Mouse (Mus musculus) Patski (cell line): ENCODE measurements at regions not wholly inside any gene's neighbourhood (a gene's known extent, or its start where the extent isn't known, plus 50 kb on each side); places are given as distances from the start of the nearest gene placed in this dataset.

Experiments used
- ATAC-seq: fragments of 100-300 bp; one replicate; pipeline ENCODE4 v1.8.0; 2021
- CTCF ChIA-PET: fragments of 350-600 bp; sonication (Branson Sonifier 250); formaldehyde crosslinking; loops from one replicate; lab custom pipeline; 2022; ENCODE audit warnings: inconsistent platforms; lab: Charles Lee
- POLR2A ChIA-PET: fragments of 350-600 bp; sonication (Branson Sonifier 250); formaldehyde crosslinking; loops from one replicate; lab custom pipeline; 2022; ENCODE audit warnings: antibody characterized with exemption, inconsistent platforms; lab: Charles Lee
- DNase-seq: peaks from one replicate; pipeline ENCODE4 v3.0.0-alpha.2; 2011; ENCODE audit warnings: low read depth, low spot score
- H3K27me3 ChIP-seq: fragments of 371-371 bp; one replicate; pipeline ENCODE4 v1.5.1; 2021
- CTCF ChIP-seq: fragments of 100-300 bp; IDR thresholded peaks from one replicate; pipeline ENCODE4 v1.5.1; 2021
- in situ Hi-C: fragments of 300-500 bp; cut with MboI; formaldehyde crosslinking; loops from 3 replicates; pipeline ENCODE4 v1.11.1; 2018; ENCODE audit warnings: low pct_unique_long_range_greater_than_20kb, mixed read lengths

GRCm38 (mm10) chr4:99572841-99573642 lies 83.1 kb upstream of the Foxd3 start:
- ChIA-PET CTCF (interaction anchor here (0.8 to 2.5 kb wide), 2 partner anchors 10 to 88 kb away, joined by 4 to 6 read pairs; no protein-coding TSS in a partner anchor), POLR2A (no interaction called here)
- no peak for DNase-seq
- ATAC-seq, result no peak
- in situ Hi-C loops, result no loop called here
- no peaks in the 10 kb centered on the region for H3K27me3 ChIP-seq
- TF ChIP-seq CTCF, result no peak

- no peak for DNase-seq
- TF ChIP-seq CTCF, result no peak
- CTCF ChIA-PET, result interaction anchor here (0.8 to 2.5 kb wide), 2 partner anchors 11 to 87 kb away, joined by 4 to 6 read pairs; no protein-coding TSS in a partner anchor
- ATAC-seq, result no peak
- in situ Hi-C loops, result no loop called here
- POLR2A ChIA-PET, result no interaction called here
- H3K27me3 ChIP-seq, result no peaks in the 10 kb centered on the region
Observed at GRCm38 (mm10) chr4:99574021-99574531, 82.0 kb upstream of the Foxd3 start.

- H3K27me3 ChIP-seq, result no peaks in the 10 kb centered on the region
- ChIA-PET CTCF (interaction anchor here (2.5 kb wide), 1 partner anchor 12 kb away, joined by 6 read pairs; no protein-coding TSS in a partner anchor), POLR2A (interaction anchor here (0.7 kb wide), 1 partner anchor 87 kb away, joined by 3 read pairs; no protein-coding TSS in a partner anchor)
- ATAC-seq (no peak), DNase-seq (no peak)
- TF ChIP-seq CTCF, result no peak
- in situ Hi-C loops, result no loop called here
Observed at GRCm38 (mm10) chr4:99574984-99575383, 81.1 kb upstream of the Foxd3 start.

GRCm38 (mm10) chr4:99597781-99598180 lies 58.3 kb upstream of the Foxd3 start:
- in situ Hi-C loops, result no loop called here
- DNase-seq (no peak), ATAC-seq (no peak)
- POLR2A ChIA-PET, result no interaction called here
- CTCF ChIA-PET, result interaction anchor here (0.6 to 1.4 kb wide), 2 partner anchors 10 to 63 kb away, joined by 3 read pairs; no protein-coding TSS in a partner anchor
- TF ChIP-seq CTCF, result no peak
- H3K27me3 ChIP-seq, result no peaks in the 10 kb centered on the region

GRCm38 (mm10) chr4:99600741-99601140 lies 55.4 kb upstream of the Foxd3 start:
- ATAC-seq (no peak), DNase-seq (no peak)
- ChIA-PET CTCF (no interaction called here), POLR2A (no interaction called here)
- TF ChIP-seq CTCF, result no peak
- H3K27me3 ChIP-seq, result no peaks in the 10 kb centered on the region
- in situ Hi-C loops, result no loop called here

- CTCF ChIA-PET, result interaction anchor here (0.8 kb wide), 1 partner anchor 13 kb away, joined by 3 read pairs; no protein-coding TSS in a partner anchor
- POLR2A ChIA-PET, result no interaction called here
- ATAC-seq (no peak), DNase-seq (no peak)
- in situ Hi-C loops, result no loop called here
- no peak for TF ChIP-seq CTCF
- no peaks in the 10 kb centered on the region for H3K27me3 ChIP-seq
Observed at GRCm38 (mm10) chr4:99601463-99601862, 54.6 kb upstream of the Foxd3 start.
